Mouse (Mus musculus) gastrocnemius, postnatal 4 days (tissue): ENCODE measurements around the gene Arrdc5. TPM values are rescaled to one million over a fixed set of nuclear protein-coding genes. Genes with fewer than 3 reads are reported as not detected.

Source experiments
- DNase-seq, 2 experiments: peaks; one replicate each; pipeline ENCODE4 v3.0.0; 2021 to 2022; ENCODE audit warnings: low spot score in 2 of 2, mixed read lengths in 2 of 2
- total RNA-seq, 2 experiments: library from RNA; stranded (reverse); gene quantifications; 2 replicates each; pipeline ENCODE4 v1.2.3; 2021

The Arrdc5 gene
- total RNA-seq, 2 experiments from 2014 or later: not detected

GRCm38 (mm10) chr17:56257181-56257894, 42.7 kb downstream of the Arrdc5 start:
- no peak for DNase-seq

- peak; percentile 75 to 89 for DNase-seq
Measured at GRCm38 (mm10) chr17:56256239-56256881, 43.7 kb downstream of the Arrdc5 start, which contains the start of gene Fem1a. Fem1a (plus strand) TSS chr17:56256810.

GRCm38 (mm10) chr17:56255863-56256238, 44.2 kb downstream of the Arrdc5 start:
- peak; percentile 96 to 99 for DNase-seq

DNA sequence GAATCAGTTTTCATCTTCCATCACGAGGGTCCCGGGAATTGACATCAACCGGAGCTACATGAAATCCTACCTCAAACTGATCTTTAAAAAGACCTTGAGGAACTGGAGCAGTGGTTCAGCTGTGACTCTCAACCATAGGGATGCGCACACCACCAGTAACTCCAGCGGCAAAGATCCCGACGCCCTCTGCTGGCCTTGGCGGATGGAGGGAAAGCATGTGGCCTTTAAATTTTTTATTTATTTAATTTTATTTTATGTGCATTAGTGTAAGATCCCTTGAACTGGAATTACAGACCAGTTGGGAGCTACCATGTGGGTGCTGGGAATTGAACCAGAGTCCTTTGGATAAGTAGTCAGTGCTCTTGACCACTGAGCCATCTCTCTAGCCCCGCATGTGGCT, 44.7 kb downstream of the Arrdc5 start:
- DNase-seq: peak in 1 of 2 experiments; percentile 57

GRCm38 (mm10) chr17:56254695-56255094, 45.4 kb downstream of the Arrdc5 start:
- DNase-seq: no peak

DNA sequence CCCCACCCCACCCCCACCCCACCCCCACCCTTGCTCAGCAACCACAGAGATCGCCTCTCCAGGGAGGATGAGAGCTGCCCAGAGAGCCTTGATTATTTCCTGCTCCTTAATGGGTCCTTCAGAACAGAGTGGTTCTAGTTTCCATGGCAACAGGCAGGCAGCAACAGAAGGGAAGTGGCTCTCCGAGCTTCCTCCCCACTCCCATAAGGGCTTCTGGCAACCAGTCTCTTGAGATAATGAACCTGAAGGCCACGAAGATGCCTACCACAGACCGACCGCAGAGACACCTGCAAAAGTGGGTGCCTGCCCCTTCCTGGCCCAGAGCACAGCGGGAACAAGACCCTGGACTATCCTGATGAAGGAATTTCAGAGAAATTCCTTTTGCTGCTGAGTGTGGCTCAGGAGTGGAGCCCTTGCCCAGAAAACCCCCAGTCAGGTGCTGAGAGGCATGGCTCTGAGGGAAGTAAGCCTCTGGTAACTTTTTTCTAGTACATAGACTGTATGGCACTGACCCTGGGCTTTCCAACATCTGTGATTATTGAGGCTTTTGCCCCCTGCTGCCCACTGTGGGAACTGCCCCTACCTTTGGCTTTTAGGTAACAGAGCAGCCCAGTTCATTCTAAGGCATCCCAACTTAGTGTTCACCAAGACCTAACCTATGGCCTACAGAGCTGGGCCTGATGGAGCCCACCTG, 48.8 kb downstream of the Arrdc5 start:
- peak in 1 of 2 experiments; percentile 60 for DNase-seq

GRCm38 (mm10) chr17:56245608-56246007, 54.5 kb downstream of the Arrdc5 start:
- no peak for DNase-seq

Other genes with a start within 250 kb of the Arrdc5 start
- 10 to 100 TPM; 45.7 to 46.1 TPM for gene Ubxn6, start 225.3 kb downstream of the Arrdc5 start, total RNA-seq
- gene Hdgfl2, start 220.7 kb downstream of the Arrdc5 start, total RNA-seq: 10 to 100 TPM; 52.4 to 61.6 TPM
- 10 to 100 TPM; 60.0 to 80.1 TPM for gene Plin4, start 190.5 kb downstream of the Arrdc5 start, total RNA-seq
- gene Plin5, start 182.7 kb downstream of the Arrdc5 start, total RNA-seq: 10 to 100 TPM; 25.7 to 29.7 TPM
- 1 to 10 TPM; 3.1 to 4.0 TPM for gene Lrg1, start 178.3 kb downstream of the Arrdc5 start, total RNA-seq
- 10 to 100 TPM; 21.0 to 21.8 TPM for gene Sema6b, start 159.9 kb downstream of the Arrdc5 start, total RNA-seq
- gene Tnfaip8l1, start 137.8 kb downstream of the Arrdc5 start, total RNA-seq: 1 to 10 TPM; 6.7 to 6.8 TPM
- 10 to 100 TPM; 42.4 to 47.5 TPM for gene Mydgf, start 116.4 kb downstream of the Arrdc5 start, total RNA-seq
- 10 to 100 TPM; 30.0 to 30.5 TPM for gene Dpp9, start 81.4 kb downstream of the Arrdc5 start, total RNA-seq
- gene Fem1a, start 43.5 kb downstream of the Arrdc5 start, total RNA-seq: 10 to 100 TPM; 98.3 to 99.9 TPM
- 1 to 10 TPM; 8.5 to 8.9 TPM for gene Ticam1, start 23.5 kb downstream of the Arrdc5 start, total RNA-seq
- gene Plin3, start 7.4 kb downstream of the Arrdc5 start, total RNA-seq: 10 to 100 TPM; 59.0 to 60.6 TPM
- gene Uhrf1, start 3.0 kb upstream of the Arrdc5 start, total RNA-seq: 10 to 100 TPM; 39.7 to 41.6 TPM
- 10 to 100 TPM; 33.3 to 35.0 TPM for gene Kdm4b, start 25.8 kb upstream of the Arrdc5 start, total RNA-seq
- gene Ptprs, start 176.2 kb upstream of the Arrdc5 start, total RNA-seq: 100 to 1,000 TPM; 115 TPM
- not detected for gene Znrf4, start 212.1 kb upstream of the Arrdc5 start, total RNA-seq